Mouse (Mus musculus) forebrain, embryonic 11.5 days (tissue): ENCODE results near the gene Sema6d. TPM values are rescaled to one million over a fixed set of nuclear protein-coding genes. Genes with fewer than 3 reads are reported as not detected.

Experiments used
- ATAC-seq: fragments of 200-750 bp; cut with Nextera tagmentation; replicated peaks from 2 replicates; pipeline ENCODE4 v1.8.0; 2017; ENCODE audit warnings: moderate TSS enrichment; ENCODE audit not compliant: low FRiP score
- DNase-seq: peaks from one replicate; pipeline ENCODE4 v3.0.0-alpha.2; 2017; ENCODE audit warnings: low spot score
- H3K27ac ChIP-seq: fragments of 300-500 bp; sonication (generic); 2 replicates; pipeline ENCODE4 v1.5.1; 2014; ENCODE audit warnings: low read depth, low read length
- H3K27me3 ChIP-seq: fragments of 300-500 bp; sonication (generic); 2 replicates; pipeline ENCODE4 v1.6.1; 2014; ENCODE audit warnings: mild to moderate bottlenecking, low read length, mixed read lengths; ENCODE audit not compliant: control insufficient read depth, insufficient read depth
- H3K36me3 ChIP-seq: fragments of 300-500 bp; sonication (generic); 2 replicates; pipeline ENCODE4 v1.6.1; 2014; ENCODE audit warnings: mild to moderate bottlenecking, low read length, moderate library complexity, mixed read lengths; ENCODE audit not compliant: control insufficient read depth, insufficient read depth
- H3K4me1 ChIP-seq: fragments of 300-500 bp; sonication (generic); replicated peaks from 2 replicates; pipeline ENCODE4 v1.6.1; 2014; ENCODE audit warnings: low read length, mixed read lengths; ENCODE audit not compliant: control insufficient read depth, insufficient read depth
- H3K4me2 ChIP-seq: fragments of 300-500 bp; sonication (generic); 2 replicates; pipeline ENCODE4 v1.6.1; 2014; ENCODE audit warnings: low read depth, mild to moderate bottlenecking, low read length, moderate library complexity, mixed read lengths; ENCODE audit not compliant: severe bottlenecking
- H3K4me3 ChIP-seq: fragments of 300-500 bp; sonication (generic); 2 replicates; pipeline ENCODE4 v1.5.1; 2014; ENCODE audit warnings: low read depth, low read length
- H3K9ac ChIP-seq: fragments of 300-500 bp; sonication (generic); 2 replicates; pipeline ENCODE4 v1.6.1; 2014; ENCODE audit warnings: low read length
- H3K9me3 ChIP-seq: fragments of 300-500 bp; sonication (generic); 2 replicates; pipeline ENCODE4 v1.6.1; 2016; ENCODE audit warnings: low read length, mixed read lengths; ENCODE audit not compliant: control insufficient read depth
- WGBS: fragments of 180-500 bp; shearing (Covaris S2); extraction: QIAGEN DNeasy Blood & Tissue Kit; methylation state at CpG from one replicate; pipeline ENCODE4 v1.1.7; 2014; 5-methylcytosine and 5-hydroxymethylcytosine counted together
- polyA plus RNA-seq: library from polyadenylated mRNA; unstranded; fragments of >200 nt; fragmentation: Nextera tagmentation; extraction: Ambion mirVana; gene quantifications from 2 replicates; pipeline ENCODE4 v1.2.1, GENCODE M21; 2014

Gene Sema6d
- polyA plus RNA-seq, 1 experiment from 2014 or later, result 9.8 TPM

GRCm38 (mm10) chr2:124235237-124236055 lies 145.7 kb downstream of the Sema6d start:
- ATAC-seq (no peak; the same call in 1 of the 2 replicates), DNase-seq (no peak)
- H3K4me2 ChIP-seq, result no peak overlapping the region
- 49% methylated on average over 6 of the region's 6 CpGs for WGBS
- no peaks in the 10 kb centered on the region for H3K4me1 ChIP-seq
- no peaks in the 10 kb centered on the region for H3K9me3 ChIP-seq
- H3K27me3 ChIP-seq, result no peaks in the 10 kb centered on the region
- no peak overlapping the region for H3K27ac ChIP-seq
- H3K9ac ChIP-seq, result peak overlapping the region; percentile 12; the same call in 1 of the 2 replicates
- no peak overlapping the region for H3K4me3 ChIP-seq
- no peaks in the 10 kb centered on the region for H3K36me3 ChIP-seq

GRCm38 (mm10) chr2:124236831-124237230 lies 147.1 kb downstream of the Sema6d start:
- no peak overlapping the region for H3K9ac ChIP-seq
- DNase-seq (no peak), ATAC-seq (no peak)
- no peak overlapping the region for H3K4me3 ChIP-seq
- no peak overlapping the region for H3K27ac ChIP-seq
- H3K36me3 ChIP-seq, result no peaks in the 10 kb centered on the region
- WGBS, result 88% methylated on average over 1 of the region's 1 CpGs
- H3K9me3 ChIP-seq, result no peaks in the 10 kb centered on the region
- H3K4me2 ChIP-seq, result no peak overlapping the region
- H3K4me1 ChIP-seq, result no peaks in the 10 kb centered on the region
- no peaks in the 10 kb centered on the region for H3K27me3 ChIP-seq

DNA sequence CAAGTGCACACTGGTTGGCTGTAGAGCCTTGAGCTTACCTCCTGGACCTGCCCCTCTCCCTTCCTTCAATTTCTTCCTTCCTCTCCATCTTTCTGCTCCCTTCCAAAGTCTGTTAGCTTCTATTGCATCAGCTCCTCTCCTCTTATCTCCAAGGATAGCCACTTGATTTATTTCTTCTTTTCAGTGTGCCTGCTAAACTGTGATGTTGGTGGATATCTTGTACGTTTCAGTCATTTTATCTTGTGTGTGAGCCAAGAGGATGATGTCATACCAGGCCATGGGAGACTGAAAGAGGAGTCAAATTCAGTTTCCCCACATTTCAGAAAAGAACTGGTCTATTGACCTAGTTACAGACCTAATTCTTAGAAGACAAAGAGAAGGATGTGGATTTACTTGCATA lies 153.8 kb downstream of the Sema6d start:
- Histone ChIP-seq H3K27ac (no peak overlapping the region), H3K4me1 (no peaks in the 10 kb centered on the region), H3K4me3 (no peak overlapping the region), H3K36me3 (no peaks in the 10 kb centered on the region), H3K9ac (no peak overlapping the region), H3K27me3 (no peaks in the 10 kb centered on the region), H3K4me2 (no peak overlapping the region), H3K9me3 (no peaks in the 10 kb centered on the region)
- no peak for ATAC-seq
- no peak for DNase-seq
- WGBS, result 60% methylated on average over 1 of the region's 1 CpGs

DNA sequence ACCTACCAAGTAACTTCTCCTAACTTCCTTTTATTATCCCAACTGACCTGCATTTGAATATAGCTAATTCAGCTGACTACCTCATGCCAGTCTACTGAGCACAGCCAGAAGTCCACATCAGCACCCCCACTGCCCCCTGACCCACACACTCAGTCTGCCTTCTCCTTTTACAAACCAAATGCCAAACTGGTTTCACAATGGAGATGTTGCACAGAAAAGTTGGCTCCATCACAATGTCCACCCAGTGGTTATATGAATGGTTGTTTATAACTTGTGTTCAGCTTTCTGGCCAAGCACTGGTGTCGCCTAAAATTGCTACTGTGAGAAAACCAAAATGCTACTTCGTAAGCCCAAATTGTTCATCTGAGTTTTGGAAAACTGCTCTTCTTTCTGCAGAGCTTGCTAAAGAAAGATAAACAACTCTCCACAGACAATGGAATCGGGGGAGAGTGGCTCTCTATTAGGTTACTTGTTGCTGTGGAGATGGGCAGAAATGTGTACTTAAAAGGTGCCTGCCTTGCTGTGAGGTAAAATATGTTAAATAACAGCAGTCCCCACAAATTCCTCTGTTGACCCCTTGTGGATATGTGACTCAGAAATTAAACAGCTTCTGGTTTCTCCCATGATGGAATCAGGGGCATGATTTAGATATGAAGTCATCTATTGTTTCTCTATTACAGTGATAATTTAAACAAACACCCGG lies 154.9 kb downstream of the Sema6d start:
- no peak for DNase-seq
- no peak overlapping the region for H3K4me2 ChIP-seq
- H3K4me3 ChIP-seq, result no peak overlapping the region
- H3K9me3 ChIP-seq, result no peaks in the 10 kb centered on the region
- WGBS, result 61% methylated on average over 4 of the region's 4 CpGs
- no peak overlapping the region for H3K9ac ChIP-seq
- no peaks in the 10 kb centered on the region for H3K36me3 ChIP-seq
- no peak overlapping the region for H3K27ac ChIP-seq
- H3K27me3 ChIP-seq, result no peaks in the 10 kb centered on the region
- ATAC-seq, result no peak
- no peaks in the 10 kb centered on the region for H3K4me1 ChIP-seq

DNA sequence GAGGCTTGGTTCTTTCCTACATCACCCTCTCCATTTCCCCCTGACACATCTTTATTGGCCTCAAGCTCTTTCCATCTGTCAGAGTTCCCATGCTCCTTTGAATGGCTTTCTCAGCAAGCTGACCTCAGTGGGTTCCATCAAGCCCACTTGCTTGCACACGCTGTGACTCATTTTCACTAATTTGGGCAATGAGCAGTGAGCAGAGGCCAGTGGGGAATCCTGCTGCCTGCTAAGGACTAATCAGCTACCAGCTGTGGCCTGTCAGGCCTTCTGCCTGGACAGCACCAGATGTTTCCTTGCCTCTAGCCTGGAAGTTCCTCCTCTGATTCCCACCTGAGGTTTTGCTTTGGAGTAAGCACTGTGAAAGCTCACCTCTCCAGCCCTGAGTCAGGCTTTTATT lies 168.3 kb downstream of the Sema6d start:
- no peak overlapping the region for H3K4me3 ChIP-seq
- no peaks in the 10 kb centered on the region for H3K4me1 ChIP-seq
- DNase-seq (no peak), ATAC-seq (no peak)
- WGBS, result 53% methylated on average over 1 of the region's 1 CpGs
- H3K27me3 ChIP-seq, result no peaks in the 10 kb centered on the region
- no peak overlapping the region for H3K4me2 ChIP-seq
- H3K36me3 ChIP-seq, result no peaks in the 10 kb centered on the region
- H3K27ac ChIP-seq, result no peak overlapping the region
- H3K9ac ChIP-seq, result no peak overlapping the region
- H3K9me3 ChIP-seq, result no peaks in the 10 kb centered on the region

GRCm38 (mm10) chr2:124264309-124264708 lies 174.5 kb downstream of the Sema6d start:
- Histone ChIP-seq H3K4me2 (no peak overlapping the region), H3K4me1 (no peaks in the 10 kb centered on the region), H3K9me3 (no peaks in the 10 kb centered on the region), H3K4me3 (no peak overlapping the region), H3K9ac (no peak overlapping the region), H3K27ac (no peak overlapping the region), H3K36me3 (no peaks in the 10 kb centered on the region), H3K27me3 (no peaks in the 10 kb centered on the region)
- DNase-seq (no peak), ATAC-seq (no peak)
- 80% methylated on average over 3 of the region's 3 CpGs for WGBS

- no peaks in the 10 kb centered on the region for H3K36me3 ChIP-seq
- 89% methylated on average over 6 of the region's 6 CpGs for WGBS
- DNase-seq (no peak), ATAC-seq (no peak)
- no peak overlapping the region for H3K4me3 ChIP-seq
- H3K27ac ChIP-seq, result no peak overlapping the region
- H3K4me1 ChIP-seq, result no peaks in the 10 kb centered on the region
- no peaks in the 10 kb centered on the region for H3K9me3 ChIP-seq
- no peak overlapping the region for H3K4me2 ChIP-seq
- no peaks in the 10 kb centered on the region for H3K27me3 ChIP-seq
- H3K9ac ChIP-seq, result no peak overlapping the region
These were observed 181.4 kb downstream of the Sema6d start for GRCm38 (mm10) chr2:124271156-124271555.

- H3K27ac ChIP-seq, result no peak overlapping the region
- no peak overlapping the region for H3K4me3 ChIP-seq
- H3K9me3 ChIP-seq, result no peaks in the 10 kb centered on the region
- H3K27me3 ChIP-seq, result no peaks in the 10 kb centered on the region
- H3K4me1 ChIP-seq, result no peaks in the 10 kb centered on the region
- H3K9ac ChIP-seq, result no peak overlapping the region
- no peaks in the 10 kb centered on the region for H3K36me3 ChIP-seq
- 18% methylated on average over 1 of the region's 1 CpGs for WGBS
- DNase-seq (no peak), ATAC-seq (peak; percentile 88)
- no peak overlapping the region for H3K4me2 ChIP-seq
These were observed 187.7 kb downstream of the Sema6d start for GRCm38 (mm10) chr2:124277492-124277891.
